Mouse (Mus musculus) heart, postnatal 4 days (tissue): Measurements from ENCODE around the gene Zpr1. TPM values are rescaled to one million over a fixed set of nuclear protein-coding genes. Genes with fewer than 3 reads are reported as not detected.

Experiments
- DNase-seq: peaks from one replicate; pipeline ENCODE4 v3.0.0; 2021
- total RNA-seq, 2 experiments: library from RNA; stranded (reverse); gene quantifications; 2 replicates each; pipeline ENCODE4 v1.2.3; 2021

Zpr1 gene
- total RNA-seq, 2 experiments from 2014 or later, result 19.3 to 23.5 TPM

DNA sequence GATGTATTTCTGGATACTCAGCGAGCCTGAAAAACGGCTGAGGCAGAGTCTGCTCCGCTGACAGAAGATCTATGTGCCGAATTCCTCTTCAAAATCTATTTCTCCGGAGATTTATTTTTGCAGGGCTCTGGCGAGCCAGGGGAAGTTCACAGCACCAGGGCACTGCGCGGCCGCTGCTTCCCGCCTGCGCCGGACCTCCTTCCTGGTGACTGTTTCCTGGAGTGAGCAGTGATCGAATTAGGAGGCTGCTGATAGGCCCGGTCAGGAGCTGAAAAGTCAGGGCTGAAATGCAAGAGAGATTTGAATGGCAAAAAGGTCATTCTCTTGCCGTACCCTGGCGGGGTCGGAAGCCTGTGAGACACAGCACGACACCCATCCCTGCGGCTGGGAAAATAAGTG lies 56.4 kb downstream of the Zpr1 start:
- DNase-seq, result peak; percentile 35

- DNase-seq, result no peak
These were observed 57.1 kb downstream of the Zpr1 start for GRCm38 (mm10) chr9:46329801-46330585.

- no peak for DNase-seq
These were observed 57.7 kb downstream of the Zpr1 start for GRCm38 (mm10) chr9:46330586-46330895.

- DNase-seq, result no peak
These were observed 58.4 kb downstream of the Zpr1 start for GRCm38 (mm10) chr9:46331301-46331700.

Other genes starting within 250 kb of the Zpr1 start
- gene Apoa1, start 44.5 kb upstream of the Zpr1 start, total RNA-seq, result under 1 TPM; 0.45 to 0.61 TPM
- gene Apoc3, start 37.4 kb upstream of the Zpr1 start, total RNA-seq, result not detected
- gene Apoa4, start 32.4 kb upstream of the Zpr1 start, total RNA-seq, result not detected
- gene Apoa5, start 4.4 kb upstream of the Zpr1 start, total RNA-seq, result not detected
- 10 to 100 TPM; 10.9 to 12.3 TPM for gene Bud13, start 9.9 kb downstream of the Zpr1 start, total RNA-seq
- gene 4931429L15Rik, start 46.9 kb downstream of the Zpr1 start, total RNA-seq, result not detected